Mouse (Mus musculus) heart, embryonic 14.5 days (tissue): ENCODE results near the gene Psmd8. TPM values are rescaled to one million over a fixed set of nuclear protein-coding genes. Genes with fewer than 3 reads are reported as not detected.

ENCODE experiments used
- ATAC-seq: fragments of 200-750 bp; cut with Nextera tagmentation; 2 replicates; pipeline ENCODE4 v1.8.0; 2017; ENCODE audit warnings: low read depth, moderate TSS enrichment; ENCODE audit not compliant: insufficient number of reproducible peaks, insufficient read depth, low FRiP score
- H3K27ac ChIP-seq, 2 experiments: fragments of 200-500 bp in 1 of 2; fragments of 300-500 bp in 1 of 2; sonication (generic) in 1 of 2; replicated peaks in 1 of 2; 2 replicates each; pipeline ENCODE4 v1.5.1; 2012 to 2014; ENCODE audit warnings: low read depth in 2 of 2, low read length in 2 of 2, control low read depth in 1 of 2, mild to moderate bottlenecking in 1 of 2, mixed read lengths in 1 of 2; ENCODE audit not compliant: control insufficient read depth in 1 of 2, insufficient read depth in 1 of 2
- H3K27me3 ChIP-seq: fragments of 300-500 bp; sonication (generic); 2 replicates; pipeline ENCODE4 v1.6.1; 2014; ENCODE audit warnings: mild to moderate bottlenecking, low read length, control low read depth; ENCODE audit not compliant: control insufficient read depth, insufficient read depth
- H3K36me3 ChIP-seq: fragments of 300-500 bp; sonication (generic); 2 replicates; pipeline ENCODE4 v1.6.1; 2014; ENCODE audit warnings: mild to moderate bottlenecking, control low read depth, low read length, mixed read lengths; ENCODE audit not compliant: control insufficient read depth, insufficient read depth
- H3K4me1 ChIP-seq, 2 experiments: fragments of 200-500 bp in 1 of 2; fragments of 300-500 bp in 1 of 2; sonication (generic) in 1 of 2; 2 replicates each; pipeline ENCODE4 v1.6.1; 2012 to 2014; ENCODE audit warnings: low read length in 2 of 2, control low read depth in 1 of 2, mixed read lengths in 1 of 2; ENCODE audit not compliant: control insufficient read depth in 2 of 2, insufficient read depth in 2 of 2
- H3K4me2 ChIP-seq: fragments of 300-500 bp; sonication (generic); 2 replicates; pipeline ENCODE4 v1.6.1; 2014; ENCODE audit warnings: mild to moderate bottlenecking, low read length
- H3K4me3 ChIP-seq, 2 experiments: fragments of 200-500 bp in 1 of 2; fragments of 300-500 bp in 1 of 2; sonication (generic) in 1 of 2; 2 replicates each; pipeline ENCODE4 v1.5.1; 2012 to 2014; ENCODE audit warnings: low read length in 2 of 2, mild to moderate bottlenecking in 2 of 2, control low read depth in 1 of 2, low read depth in 1 of 2, moderate library complexity in 1 of 2; ENCODE audit not compliant: control insufficient read depth in 1 of 2, insufficient read depth in 1 of 2
- H3K9ac ChIP-seq: fragments of 300-500 bp; sonication (generic); 2 replicates; pipeline ENCODE4 v1.6.1; 2014; ENCODE audit warnings: mild to moderate bottlenecking, low read length
- H3K9me3 ChIP-seq: fragments of 300-500 bp; sonication (generic); 2 replicates; pipeline ENCODE4 v1.6.1; 2016; ENCODE audit warnings: low read length, control low read depth; ENCODE audit not compliant: control insufficient read depth
- WGBS: fragments of 180-500 bp; shearing (Covaris S2); extraction: QIAGEN DNeasy Blood & Tissue Kit; methylation state at CpG from one replicate; pipeline ENCODE4 v1.1.7; 2014; 5-methylcytosine and 5-hydroxymethylcytosine counted together
- polyA plus RNA-seq: library from polyadenylated mRNA; unstranded; fragments of >200 nt; fragmentation: Nextera tagmentation; extraction: Ambion mirVana; gene quantifications from 2 replicates; pipeline ENCODE4 v1.2.1, GENCODE M21; 2014

The Psmd8 gene
- polyA plus RNA-seq, 1 experiment from 2014 or later: 227 TPM

- peak within 1 kb of the TSS; percentile 62 to 65 for H3K4me3 ChIP-seq
- ATAC-seq: peak; percentile 68
- peaks cover 4 to 7% of the 10 kb centered on the region in 2 experiments; a peak in 2 of 4 replicates for H3K4me1 ChIP-seq
- peaks cover 13% of the 10 kb centered on the region for H3K27me3 ChIP-seq
- peak within 1 kb of the TSS; percentile 93 for H3K4me2 ChIP-seq
- H3K9ac ChIP-seq: peak within 1 kb of the TSS; percentile 85
- H3K9me3 ChIP-seq: peaks cover 6% of the 10 kb centered on the region; the same call in 1 of the 2 replicates
- WGBS: 4% methylated on average over 54 of the region's 68 CpGs
- no peaks in the 10 kb centered on the region for H3K36me3 ChIP-seq
- H3K27ac ChIP-seq: peak within 1 kb of the TSS; percentile 20 to 85; a peak in 3 of 4 replicates
These were observed 24.4 kb downstream of the Psmd8 start, which contains the start of gene Fam98c for GRCm38 (mm10) chr7:29155838-29156782. Gene Fam98c (minus strand): TSS chr7:29156234.

- H3K9me3 ChIP-seq: peaks cover 6% of the 10 kb centered on the region; the same call in 1 of the 2 replicates
- 8% methylated on average over 37 of the region's 37 CpGs for WGBS
- H3K4me3 ChIP-seq: peak overlapping the region; percentile 62 to 65
- H3K9ac ChIP-seq: peak overlapping the region; percentile 85
- peak; percentile 85 for ATAC-seq
- H3K27me3 ChIP-seq: peaks cover 13% of the 10 kb centered on the region
- H3K4me1 ChIP-seq: peaks cover 4 to 7% of the 10 kb centered on the region in 2 experiments; a peak in 2 of 4 replicates
- H3K36me3 ChIP-seq: no peaks in the 10 kb centered on the region
- H3K4me2 ChIP-seq: peak overlapping the region; percentile 93
- peak overlapping the region; percentile 20 to 85; a peak in 3 of 4 replicates for H3K27ac ChIP-seq
These were observed 25.2 kb downstream of the Psmd8 start for GRCm38 (mm10) chr7:29155196-29155837.

GRCm38 (mm10) chr7:29154018-29154720, 26.3 kb downstream of the Psmd8 start:
- no peak overlapping the region for H3K4me2 ChIP-seq
- no peaks in the 10 kb centered on the region for H3K36me3 ChIP-seq
- H3K27ac ChIP-seq: no peak overlapping the region
- peaks cover 6% of the 10 kb centered on the region; the same call in 1 of the 2 replicates for H3K9me3 ChIP-seq
- WGBS: 93% methylated on average over 14 of the region's 14 CpGs
- no peak overlapping the region for H3K9ac ChIP-seq
- ATAC-seq: no peak
- peaks cover 11% of the 10 kb centered on the region for H3K27me3 ChIP-seq
- H3K4me3 ChIP-seq: no peak overlapping the region
- H3K4me1 ChIP-seq: peaks cover 4 to 7% of the 10 kb centered on the region in 2 experiments; a peak in 2 of 4 replicates

DNA sequence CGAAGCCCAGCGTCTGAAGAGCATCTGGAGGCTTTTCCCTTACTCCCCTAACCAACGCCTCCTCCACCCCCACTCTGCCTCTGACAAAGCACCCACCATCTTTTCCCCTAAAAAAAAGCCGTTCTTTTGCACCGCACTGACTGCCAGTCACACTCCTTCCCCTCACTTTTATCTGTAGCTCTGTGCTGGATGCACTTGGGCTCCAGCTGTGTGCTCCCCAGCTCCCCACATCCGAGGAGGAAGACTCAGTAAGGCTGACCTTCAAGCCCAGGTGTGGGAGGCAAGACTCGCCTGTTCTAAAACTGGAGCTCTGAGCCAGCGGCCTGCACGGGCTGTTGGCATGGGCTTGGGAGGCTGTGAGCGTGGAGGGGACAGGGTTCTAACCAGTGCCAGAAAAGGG, 29.0 kb downstream of the Psmd8 start:
- Histone ChIP-seq H3K9me3 (peaks cover 6% of the 10 kb centered on the region; the same call in 1 of the 2 replicates), H3K4me3 (no peak overlapping the region), H3K9ac (no peak overlapping the region), H3K27ac (no peak overlapping the region), H3K4me2 (no peak overlapping the region), H3K4me1 (peaks cover 4 to 6% of the 10 kb centered on the region in 2 experiments; a peak in 2 of 4 replicates), H3K27me3 (no peaks in the 10 kb centered on the region), H3K36me3 (no peaks in the 10 kb centered on the region)
- WGBS: 55% methylated on average over 10 of the region's 10 CpGs
- ATAC-seq: no peak

GRCm38 (mm10) chr7:29148771-29149170, 31.7 kb downstream of the Psmd8 start:
- WGBS: 85% methylated on average over 15 of the region's 15 CpGs
- H3K36me3 ChIP-seq: no peaks in the 10 kb centered on the region
- H3K4me1 ChIP-seq: no peaks in the 10 kb centered on the region
- no peak overlapping the region for H3K4me2 ChIP-seq
- no peak for ATAC-seq
- no peak overlapping the region for H3K27ac ChIP-seq
- H3K4me3 ChIP-seq: no peak overlapping the region
- H3K9ac ChIP-seq: no peak overlapping the region
- no peaks in the 10 kb centered on the region for H3K27me3 ChIP-seq
- H3K9me3 ChIP-seq: peaks cover under 1% of the 10 kb centered on the region; the same call in 1 of the 2 replicates

DNA sequence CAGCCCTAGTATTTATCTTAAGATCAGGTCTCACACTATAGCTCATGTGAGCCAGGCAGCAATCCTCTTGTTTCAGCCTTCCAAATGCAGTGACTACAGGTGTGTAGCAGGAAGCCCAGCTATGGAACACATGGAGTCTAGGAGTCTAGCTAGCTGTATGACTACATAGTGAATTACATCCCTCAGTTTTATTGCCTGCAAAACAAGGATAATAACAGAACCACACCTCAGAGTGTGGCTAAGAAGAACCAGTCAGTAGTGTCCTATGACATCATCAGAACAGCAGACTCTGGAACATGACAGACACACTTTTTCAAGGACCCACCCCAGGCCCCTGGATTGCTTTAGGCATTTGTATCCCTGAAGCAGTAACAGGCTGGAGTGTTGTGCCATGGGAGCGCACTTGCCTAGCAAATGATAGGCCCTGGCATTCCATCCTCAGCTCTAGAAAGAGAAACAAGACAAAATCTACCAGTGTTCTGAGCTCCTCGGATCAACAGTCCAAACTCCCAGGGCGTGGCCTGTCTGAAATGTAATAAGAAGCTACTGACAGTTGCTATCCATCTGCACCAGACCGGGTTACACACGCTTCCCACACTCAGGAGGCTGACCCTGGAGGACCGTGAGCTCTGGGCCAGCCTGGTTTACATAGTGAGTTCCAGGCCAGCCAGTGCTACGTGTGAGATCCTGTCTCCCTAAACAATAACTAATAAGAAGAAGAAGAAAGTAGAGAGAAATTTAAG, 33.7 kb downstream of the Psmd8 start:
- Histone ChIP-seq H3K36me3 (no peaks in the 10 kb centered on the region), H3K4me1 (no peaks in the 10 kb centered on the region), H3K27me3 (no peaks in the 10 kb centered on the region), H3K9me3 (no peaks in the 10 kb centered on the region), H3K4me3 (no peak overlapping the region), H3K27ac (no peak overlapping the region), H3K4me2 (no peak overlapping the region), H3K9ac (no peak overlapping the region)
- ATAC-seq: no peak
- 80% methylated on average over 7 of the region's 7 CpGs for WGBS
